In genomic region chr1:113383717-113384116, GRCm38 (mm10) we compare ENCODE assay signal across 27 mouse cellular contexts.
"Had no signal": no experiment of that assay in that cellular context is flagged by ENCODE, and none has a peak within 500 bp of the region (broad histone marks: within the 10 kb centered on the region; RNA-seq: fewer than 3 reads in every experiment).

No protein-coding gene starts in this region.

- H3K9ac ChIP-seq: heart, embryonic 12.5 days; hindbrain, embryonic 13.5 days; hindbrain, embryonic 15.5 days; kidney, embryonic 15.5 days; limb, embryonic 12.5 days; liver, embryonic 13.5 days; liver, embryonic 15.5 days; liver, postnatal 0 days had no signal

- DNase-seq: gastrocnemius, adult 2 months; gastrocnemius, postnatal 10 days; gastrocnemius, postnatal 25 days; heart, adult 18-20 months; heart, postnatal 10 days; kidney, adult 11 months; kidney, adult 2 months; kidney, adult 9 months; kidney, postnatal 14 days; kidney, postnatal 36 days; liver; liver, embryonic 13.5 days; liver, postnatal 0 days had no signal

- H3K4me3 ChIP-seq: gastrocnemius, adult 2 months; heart, embryonic 10.5 days; heart, embryonic 12.5 days; hindbrain, embryonic 13.5 days; hindbrain, embryonic 15.5 days; kidney, embryonic 15.5 days; layer of hippocampus, adult 2 months; left cerebral cortex, adult 2 months; limb, embryonic 10.5 days; limb, embryonic 12.5 days; liver, embryonic 13.5 days; liver, embryonic 15.5 days had no signal

- H3K27ac ChIP-seq: gastrocnemius, adult 2 months; heart, embryonic 10.5 days; hindbrain, embryonic 13.5 days; hindbrain, embryonic 15.5 days; hindbrain, postnatal 0 days; kidney, embryonic 15.5 days; kidney, postnatal 0 days; layer of hippocampus, adult 2 months; left cerebral cortex, adult 2 months; limb, embryonic 10.5 days; limb, embryonic 12.5 days; liver, embryonic 13.5 days; liver, embryonic 15.5 days had no signal

- H3K4me2 ChIP-seq: heart, embryonic 12.5 days; hindbrain, embryonic 13.5 days; hindbrain, embryonic 15.5 days; kidney, embryonic 15.5 days; limb, embryonic 12.5 days; liver, embryonic 11.5 days; liver, embryonic 13.5 days; liver, embryonic 15.5 days had no signal

- H3K9me3 ChIP-seq: heart, embryonic 10.5 days; heart, embryonic 12.5 days; hindbrain, embryonic 13.5 days; hindbrain, embryonic 15.5 days; kidney, embryonic 15.5 days; limb, embryonic 10.5 days; limb, embryonic 12.5 days; liver, embryonic 13.5 days; liver, embryonic 15.5 days had no signal

- ATAC-seq: hindbrain, postnatal 0 days; intestine, embryonic 16.5 days; liver, postnatal 0 days had no signal

- H3K27me3 ChIP-seq: heart, embryonic 12.5 days; hindbrain, embryonic 13.5 days; hindbrain, embryonic 15.5 days; kidney, embryonic 15.5 days; limb, embryonic 12.5 days; liver, embryonic 13.5 days; liver, embryonic 15.5 days had no signal

- H3K36me3 ChIP-seq: heart, embryonic 10.5 days; heart, embryonic 12.5 days; hindbrain, embryonic 13.5 days; hindbrain, embryonic 15.5 days; kidney, embryonic 15.5 days; limb, embryonic 10.5 days; limb, embryonic 12.5 days; liver, embryonic 13.5 days; liver, embryonic 15.5 days had no signal

- H3K4me1 ChIP-seq: heart, embryonic 10.5 days; heart, embryonic 12.5 days; hindbrain, embryonic 13.5 days; hindbrain, embryonic 15.5 days; kidney, embryonic 15.5 days; limb, embryonic 10.5 days; limb, embryonic 12.5 days; liver, embryonic 13.5 days; liver, embryonic 15.5 days had no signal
